Mouse (Mus musculus): ENCODE results near the gene Smim22.

Gene Smim22

DNA sequence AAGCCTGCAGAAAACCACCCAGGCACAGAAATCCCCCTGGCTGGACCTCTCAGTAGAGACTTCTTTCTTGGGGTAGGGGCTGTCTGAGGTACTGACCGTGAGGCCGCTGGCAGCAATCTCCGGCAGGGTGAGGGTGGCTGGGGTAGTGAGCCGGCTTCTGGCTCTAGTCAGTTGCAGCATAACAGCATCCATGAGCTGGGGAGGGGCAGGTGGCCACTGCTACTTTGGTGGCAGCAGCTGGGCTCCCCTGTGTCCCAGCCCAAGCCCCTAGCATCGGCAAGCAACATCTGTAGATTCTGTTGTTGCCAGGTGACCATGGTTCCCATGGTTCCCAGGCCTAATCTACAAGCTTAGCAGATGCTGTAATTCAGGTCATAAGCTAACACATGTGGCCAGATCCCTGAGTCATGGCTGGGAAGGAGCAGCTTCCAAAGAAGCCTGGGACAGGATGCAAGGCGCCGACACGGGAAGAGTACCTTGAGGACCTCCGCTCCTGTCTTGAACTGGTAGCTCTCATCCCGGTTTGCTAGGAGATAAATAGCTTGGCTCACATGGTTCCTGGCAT lies 3.4 kb downstream of the Smim22 start:
- no peak for DNase-seq

DNA sequence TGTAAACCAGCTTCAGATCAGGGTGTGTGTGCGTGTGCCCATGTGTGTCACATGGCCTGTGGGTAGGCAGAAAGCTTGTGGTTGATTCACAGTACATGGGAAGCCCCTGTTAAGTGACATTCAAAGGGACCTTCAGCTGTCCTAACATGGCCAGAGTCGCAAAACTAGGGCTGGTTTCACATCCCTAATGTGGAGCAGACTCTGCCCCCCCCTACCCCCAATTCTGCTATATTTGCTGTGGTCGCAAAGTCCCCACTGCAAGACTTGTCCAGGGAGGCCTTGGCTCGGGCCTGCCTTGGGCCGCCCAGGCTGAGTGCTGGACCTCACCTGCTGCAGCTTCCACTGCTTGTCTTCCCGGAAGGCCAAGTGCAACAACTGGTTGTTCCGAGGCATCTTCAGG lies 4.2 kb downstream of the Smim22 start:
- no peak for DNase-seq

DNA sequence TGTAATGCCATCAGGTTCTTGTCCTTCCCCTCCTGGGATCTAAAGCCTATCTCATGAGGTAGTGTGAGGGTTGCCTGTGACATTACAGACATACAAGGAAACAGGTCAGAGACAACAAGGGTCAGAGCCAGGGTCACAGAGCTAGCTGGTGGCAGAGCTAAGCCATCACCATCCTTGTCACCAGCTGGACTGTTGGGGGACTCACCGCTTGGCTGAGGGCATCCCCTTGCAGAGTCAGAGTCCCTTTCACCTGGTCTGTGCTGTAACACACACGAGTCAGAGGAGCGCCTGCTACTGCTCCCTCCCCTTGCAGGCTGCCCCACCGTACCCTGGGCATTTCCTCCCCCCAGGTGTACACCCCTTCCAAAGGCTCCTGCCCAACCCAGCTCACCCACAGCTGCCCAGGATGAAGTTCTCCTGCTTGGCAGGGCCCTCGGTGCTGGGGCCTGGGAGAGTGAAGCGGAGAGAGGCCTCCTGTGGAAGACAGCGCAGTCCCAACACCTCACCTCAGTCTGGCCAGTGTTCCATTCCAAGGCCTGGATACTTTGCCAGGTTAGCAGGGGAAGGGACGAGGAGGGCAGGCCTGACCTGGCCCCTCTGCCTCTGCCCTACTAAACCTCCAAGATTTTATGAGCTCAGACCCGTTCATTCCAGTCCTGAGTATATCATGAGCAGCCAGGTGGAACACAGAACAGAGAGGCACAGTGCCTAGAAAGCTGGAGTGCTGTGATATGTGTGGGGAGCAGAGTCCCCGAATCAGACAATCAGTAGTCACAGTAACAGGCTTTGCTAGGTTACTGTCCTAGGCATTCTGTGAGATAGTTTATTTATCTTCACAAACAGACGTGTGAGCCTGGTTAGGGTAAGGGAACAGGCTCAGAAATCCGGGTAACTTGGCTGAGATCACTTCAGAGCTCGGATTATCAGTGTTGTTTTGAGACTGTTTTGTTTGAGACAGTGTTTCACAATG lies 5.2 kb downstream of the Smim22 start:
- DNase-seq, result peak; percentile 77

DNA sequence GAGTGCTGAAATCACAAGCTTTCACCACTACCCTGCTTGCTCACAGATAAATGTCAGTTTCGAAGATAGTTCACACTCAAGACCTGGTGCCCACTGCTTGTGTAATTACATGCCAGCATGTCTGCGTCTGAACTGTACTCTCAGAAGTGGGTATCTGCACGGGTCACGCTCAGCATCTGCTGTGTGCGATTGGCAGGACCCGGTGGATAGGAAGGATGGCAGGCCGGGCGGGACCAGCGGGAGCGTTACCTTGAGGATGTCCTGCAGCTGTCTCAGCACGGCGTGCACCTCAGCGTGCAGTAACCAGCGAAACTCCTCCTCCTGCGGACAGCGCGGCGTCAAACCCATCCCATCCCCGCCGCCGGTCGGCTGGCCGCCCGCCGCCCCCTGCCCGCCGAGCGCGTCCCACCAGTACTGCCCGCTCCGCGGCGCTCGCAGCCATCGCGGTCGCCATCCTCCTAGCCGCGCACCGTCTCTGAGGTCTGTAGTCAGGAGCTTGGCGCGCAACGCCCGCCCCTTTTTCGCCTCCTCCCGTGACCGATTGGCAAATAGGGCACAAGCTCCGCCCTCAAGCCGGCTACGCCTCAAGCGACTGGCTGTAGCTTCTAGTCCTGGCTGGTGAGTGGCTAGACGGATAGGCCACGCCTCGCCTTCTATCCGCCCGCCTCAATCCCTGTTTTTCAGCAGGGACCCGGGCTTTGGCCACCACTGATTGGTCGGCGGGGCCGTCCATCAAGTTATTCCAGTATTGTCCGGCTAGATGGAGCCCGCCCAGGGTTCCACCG lies 6.2 kb downstream of the Smim22 start, which contains the start of gene Rogdi:
TSS of gene Rogdi (minus strand) at position 500 of the 785 bp plus-strand sequence.
- peak; percentile 100 for DNase-seq

DNA sequence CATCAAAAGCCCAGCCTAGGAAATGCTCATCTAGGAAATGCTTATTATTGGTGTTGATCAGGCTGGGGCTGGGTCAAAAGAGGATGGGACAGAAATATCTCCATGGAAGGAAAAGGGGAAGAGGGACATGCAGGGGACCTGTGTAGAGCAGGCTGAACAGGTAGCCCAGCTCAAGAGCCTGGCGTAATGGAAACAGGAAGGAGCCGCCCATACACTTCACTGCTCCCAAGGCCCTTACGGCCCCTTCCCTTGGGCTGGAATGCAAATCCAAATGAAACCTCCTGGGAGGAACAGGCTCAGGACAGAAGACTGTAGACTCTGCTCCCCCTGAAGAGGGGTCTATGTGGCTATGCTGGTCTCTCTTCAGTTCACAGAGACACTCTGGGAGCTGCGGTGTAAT lies 7.5 kb downstream of the Smim22 start:
- DNase-seq, result no peak

DNA sequence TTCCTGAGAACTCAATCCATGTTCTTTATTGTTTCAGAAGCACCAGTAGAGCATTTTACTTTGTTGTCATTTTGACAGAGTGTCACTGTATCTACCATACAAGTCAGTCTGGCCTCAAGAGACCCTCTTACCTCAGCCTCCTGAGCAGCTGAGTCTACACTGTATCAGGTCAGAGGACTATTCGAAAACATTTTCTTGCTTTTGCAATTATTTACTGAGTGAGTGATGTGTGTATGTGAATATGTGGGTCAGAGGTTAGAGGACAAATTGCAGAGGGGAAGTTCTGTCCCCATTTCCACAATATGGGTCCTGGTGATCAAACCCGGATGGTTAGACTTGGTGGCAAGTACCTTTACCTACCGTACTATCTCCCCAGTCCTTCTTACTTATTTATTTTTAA lies 16.9 kb downstream of the Smim22 start:
- no peak for DNase-seq

DNA sequence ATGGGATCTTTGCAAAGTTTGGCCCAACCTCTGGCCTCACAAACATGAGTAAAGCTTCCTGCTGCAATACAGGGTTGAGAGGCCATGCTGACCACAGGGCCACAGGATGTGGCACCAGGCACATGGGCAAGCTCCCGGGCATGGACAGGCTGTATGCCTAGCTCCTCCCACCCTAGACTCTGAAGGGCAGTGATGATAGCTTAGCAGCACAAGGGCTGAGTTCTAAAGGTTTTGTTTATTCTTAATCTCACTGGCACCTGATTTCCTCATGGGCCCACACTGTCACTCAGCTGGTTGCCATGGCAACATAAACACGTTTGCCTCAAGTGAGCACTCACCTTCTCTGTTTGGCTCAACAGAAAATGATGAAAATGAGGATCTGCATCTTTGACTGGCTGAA lies 22.8 kb downstream of the Smim22 start:
- no peak for DNase-seq

DNA sequence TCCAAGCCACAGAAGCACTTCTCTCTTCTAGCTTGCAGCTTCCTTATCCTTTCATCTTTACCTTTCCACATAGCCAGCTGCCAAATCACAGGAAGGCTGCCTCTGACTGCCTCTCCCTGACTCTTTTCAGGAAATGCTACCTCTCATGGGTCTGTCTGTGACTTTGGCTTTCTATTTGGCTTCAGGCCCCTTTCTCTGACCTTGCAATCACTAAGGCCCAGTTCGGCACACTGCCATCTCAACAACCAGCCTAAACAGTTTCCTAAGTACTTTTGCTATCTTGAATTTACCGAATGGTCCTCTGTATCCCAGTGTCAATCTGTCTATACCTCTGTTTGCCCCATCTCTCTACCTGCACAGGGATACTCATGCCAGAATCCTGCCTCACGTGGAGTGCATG lies 28.5 kb downstream of the Smim22 start:
- DNase-seq, result no peak

DNA sequence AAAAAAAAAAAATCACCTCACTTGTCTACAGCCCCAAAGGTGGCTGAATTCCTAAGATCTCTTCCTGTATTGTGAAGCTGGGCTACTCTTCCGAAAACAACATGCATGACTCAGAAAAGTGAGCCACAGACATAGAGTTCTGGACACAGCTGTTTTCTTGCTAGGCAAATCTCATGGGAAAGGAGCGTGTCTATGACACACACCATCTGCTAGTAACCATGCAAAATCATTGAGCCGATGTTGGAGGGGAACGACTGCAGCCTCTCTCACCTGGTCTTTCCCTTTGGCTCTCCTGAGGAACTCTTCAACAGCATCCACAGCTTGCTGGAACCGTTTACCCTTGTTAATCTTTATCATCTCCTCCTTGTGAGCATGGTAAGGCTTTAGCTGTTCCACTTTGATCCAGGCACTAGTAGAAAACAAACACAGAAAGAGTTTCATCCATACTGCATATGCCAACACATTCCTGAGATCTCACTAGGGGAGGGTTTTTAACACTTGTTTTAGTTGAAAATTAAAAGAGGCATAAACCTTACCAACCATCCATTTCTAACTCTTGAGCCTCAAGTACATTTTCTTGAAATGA lies 29.7 kb downstream of the Smim22 start:
- peak; percentile 34 for DNase-seq

DNA sequence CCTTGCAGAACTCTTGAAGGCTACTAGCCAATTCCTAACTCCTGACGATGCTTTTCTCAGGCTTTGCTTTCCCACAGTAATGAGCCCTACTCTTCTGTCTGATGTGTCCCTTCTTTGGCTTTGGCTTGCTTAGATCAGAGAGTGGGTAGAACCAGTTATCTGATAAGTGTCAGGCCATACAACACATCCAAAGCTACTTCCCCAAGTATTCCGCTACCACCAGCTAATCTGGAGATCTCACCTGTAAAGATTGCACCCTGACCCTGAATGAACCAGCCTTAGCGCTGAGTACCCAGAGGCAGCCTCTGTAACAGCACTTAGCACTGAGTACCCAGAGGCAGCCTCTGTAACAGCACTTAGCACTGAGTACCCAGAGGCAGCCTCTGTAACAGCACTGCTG lies 38.2 kb downstream of the Smim22 start:
- DNase-seq, result no peak

DNA sequence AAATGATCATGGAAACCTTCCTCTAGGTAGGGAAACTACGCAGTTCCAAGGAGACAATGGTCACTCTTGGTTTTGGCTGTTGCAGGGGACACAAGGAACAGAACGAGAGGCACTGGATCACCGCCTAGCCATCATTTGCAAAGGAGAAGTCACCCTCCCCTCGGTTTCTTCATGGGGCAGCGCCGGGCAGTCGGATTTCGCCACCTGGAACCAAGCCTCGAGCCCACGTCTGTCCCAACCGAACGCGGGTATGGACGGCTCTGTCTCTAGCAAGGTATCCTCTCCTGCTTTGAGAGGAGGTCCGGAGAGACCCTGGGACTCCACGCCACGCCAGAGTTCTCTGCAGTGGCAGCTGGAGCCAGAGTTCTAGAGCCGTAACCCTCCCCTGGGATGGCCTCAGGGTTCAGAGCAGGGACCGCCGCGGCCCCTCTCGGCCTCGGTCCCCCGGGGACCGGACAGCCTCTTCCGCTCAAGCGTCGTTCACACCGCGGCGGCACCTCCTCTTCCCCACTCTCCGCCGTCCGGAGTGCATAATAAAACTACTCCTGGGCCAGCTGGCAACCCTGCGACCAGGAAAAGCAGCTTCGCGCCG lies 42.2 kb downstream of the Smim22 start:
- peak; percentile 10 for DNase-seq

DNA sequence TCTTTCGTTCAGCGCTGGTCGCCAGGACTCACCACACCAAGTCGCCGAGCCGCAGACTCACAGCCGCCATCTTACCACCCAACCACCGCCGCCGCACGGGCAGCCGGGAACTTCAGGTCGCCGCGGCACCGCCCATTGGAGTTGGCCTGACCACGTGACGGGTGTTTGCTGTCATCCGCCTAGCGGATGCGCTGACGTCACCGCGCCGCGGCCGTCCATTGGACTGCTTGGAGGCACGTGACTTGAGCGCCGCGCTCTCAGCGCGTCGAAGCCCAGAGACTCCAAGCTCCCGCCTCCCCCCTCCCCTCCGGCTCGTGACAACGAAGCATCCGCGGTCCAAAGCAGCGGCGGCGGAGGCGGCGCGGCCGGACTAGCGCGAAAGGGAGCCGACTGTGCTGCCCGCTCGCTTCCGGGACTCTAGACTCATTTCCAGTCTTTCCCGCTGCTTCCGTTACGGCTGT lies 42.7 kb downstream of the Smim22 start, which contains the start of the genes Glyr1 and Ubn1:
TSS of gene Glyr1 (minus strand) at position 90 of the 461 bp plus-strand sequence.
TSS of gene Ubn1 (plus strand) at position 284 of the 461 bp plus-strand sequence.
- peak; percentile 99 for DNase-seq

DNA sequence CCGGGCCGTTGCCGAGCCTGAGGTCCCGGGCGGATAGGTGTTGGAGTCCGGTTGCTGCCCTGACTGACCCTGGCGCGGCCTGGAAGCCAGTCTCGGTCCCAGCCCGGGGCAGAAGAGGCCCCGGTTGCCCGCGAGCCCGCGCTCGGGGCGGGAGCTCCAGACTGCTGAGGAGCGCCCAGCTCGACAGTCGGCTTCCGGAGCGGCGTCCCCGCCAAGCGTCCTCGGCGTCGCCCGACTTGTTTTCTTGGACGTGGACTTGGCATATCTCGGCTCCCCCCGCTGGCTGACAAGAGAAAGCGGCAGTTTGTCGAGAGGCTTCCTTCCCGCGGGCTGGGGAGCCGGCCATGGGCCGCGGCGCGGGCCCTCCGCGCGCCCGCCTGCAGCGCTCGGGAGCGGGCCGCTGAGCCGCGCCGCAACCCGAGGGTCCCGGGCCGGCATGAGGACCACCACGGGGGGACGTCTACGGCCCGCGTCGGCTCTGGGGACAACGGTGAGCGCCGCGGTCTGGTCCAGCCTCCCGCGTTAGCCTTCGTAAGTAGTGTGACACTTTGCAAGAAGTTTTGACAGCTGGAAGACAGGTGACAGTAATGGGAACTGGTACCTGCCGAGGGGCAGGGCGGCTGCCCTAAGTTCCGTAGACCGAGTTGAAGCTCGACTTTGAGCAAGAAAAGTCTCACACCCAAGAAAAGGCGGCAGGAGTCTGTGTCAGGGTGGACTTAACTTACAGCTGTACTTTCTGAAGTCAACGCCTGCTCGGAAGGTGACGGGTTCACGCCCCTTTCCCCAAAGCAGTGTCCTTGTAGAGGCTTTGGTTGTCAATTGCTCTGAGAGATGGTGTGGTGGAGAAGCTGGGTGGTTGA lies 43.4 kb downstream of the Smim22 start:
- peak; percentile 81 for DNase-seq

Measured in kidney, adult 9 months (tissue).